Mouse (Mus musculus) heart, postnatal 0 days (tissue): Measurements from ENCODE around the gene Ins2. TPM values are rescaled to one million over a fixed set of nuclear protein-coding genes. Genes with fewer than 3 reads are reported as not detected.

Source experiments
- ATAC-seq: fragments of 200-750 bp; cut with Nextera tagmentation; 2 replicates; pipeline ENCODE4 v1.8.0; 2017; ENCODE audit warnings: low read depth, moderate number of reproducible peaks, moderate library complexity; ENCODE audit not compliant: insufficient read depth
- DNase-seq: peaks from one replicate; pipeline ENCODE4 v3.0.0-alpha.2; 2016; ENCODE audit warnings: low spot score
- H3K27ac ChIP-seq: fragments of 300-500 bp; sonication (generic); 2 replicates; pipeline ENCODE4 v1.5.1; 2014; ENCODE audit warnings: low read depth, mild to moderate bottlenecking
- H3K27me3 ChIP-seq: fragments of 300-500 bp; sonication (generic); 2 replicates; pipeline ENCODE4 v1.6.1; 2014; ENCODE audit warnings: low read length, mixed read lengths; ENCODE audit not compliant: control insufficient read depth, insufficient read depth
- H3K36me3 ChIP-seq: fragments of 300-500 bp; sonication (generic); replicated peaks from 2 replicates; pipeline ENCODE4 v1.6.1; 2014; ENCODE audit warnings: low read length, mixed read lengths; ENCODE audit not compliant: control insufficient read depth, insufficient read depth
- H3K4me1 ChIP-seq: fragments of 300-500 bp; sonication (generic); 2 replicates; pipeline ENCODE4 v1.6.1; 2014; ENCODE audit warnings: antibody characterized with exemption; ENCODE audit not compliant: control insufficient read depth, insufficient read depth
- H3K4me2 ChIP-seq: fragments of 300-500 bp; sonication (generic); 2 replicates; pipeline ENCODE4 v1.6.1; 2014; ENCODE audit warnings: low read depth, mild to moderate bottlenecking, low read length, moderate library complexity
- H3K4me3 ChIP-seq: fragments of 300-500 bp; sonication (generic); 2 replicates; pipeline ENCODE4 v1.5.1; 2014; ENCODE audit warnings: low read depth, low read length
- H3K9ac ChIP-seq: fragments of 300-500 bp; sonication (generic); replicated peaks from 2 replicates; pipeline ENCODE4 v1.6.1; 2014; ENCODE audit warnings: low read depth, low read length, mixed read lengths
- H3K9me3 ChIP-seq: fragments of 300-500 bp; sonication (generic); replicated peaks from 2 replicates; pipeline ENCODE4 v1.6.1; 2016; ENCODE audit warnings: low read length; ENCODE audit not compliant: control insufficient read depth
- CTCF ChIP-seq: IDR thresholded peaks from 2 replicates; pipeline ENCODE4 v1.5.1; 2016; ENCODE audit warnings: antibody characterized with exemption, control low read depth, low read depth
- EP300 ChIP-seq: IDR thresholded peaks from 2 replicates; pipeline ENCODE4 v1.6.1; 2016; ENCODE audit warnings: antibody characterized with exemption, low read depth
- WGBS: fragments of 180-500 bp; shearing (Covaris S2); extraction: QIAGEN DNeasy Blood & Tissue Kit; methylation state at CpG from one replicate; pipeline ENCODE4 v1.1.7; 2014; 5-methylcytosine and 5-hydroxymethylcytosine counted together
- polyA plus RNA-seq: library from polyadenylated mRNA; unstranded; fragments of >200 nt; fragmentation: Nextera tagmentation; extraction: Ambion mirVana; gene quantifications from 2 replicates; pipeline ENCODE4 v1.2.1, GENCODE M21; 2015
- total RNA-seq: library from RNA; depleted of rRNA; stranded (reverse); fragments of >200 nt; gene quantifications from 2 replicates; pipeline ENCODE4 v1.2.3, GENCODE M21; 2014; ENCODE audit warnings: low replicate concordance

Gene Ins2
- total and polyA plus RNA-seq, 2 experiments from 2014 or later: 0.85 TPM; not detected in 1

- no peaks in the 10 kb centered on the region for H3K9me3 ChIP-seq
- no peaks in the 10 kb centered on the region for H3K27me3 ChIP-seq
- DNase-seq: peak; percentile 7
- H3K9ac ChIP-seq: no peak overlapping the region
- H3K4me1 ChIP-seq: no peaks in the 10 kb centered on the region
- no peak for ATAC-seq
- no peaks in the 10 kb centered on the region for H3K36me3 ChIP-seq
- H3K4me2 ChIP-seq: no peak overlapping the region
- H3K27ac ChIP-seq: no peak overlapping the region
- TF ChIP-seq EP300: no peak
- peak; percentile 58 for TF ChIP-seq CTCF
- no peak overlapping the region for H3K4me3 ChIP-seq
- WGBS: 8% methylated on average over 2 of the region's 2 CpGs
Measured at GRCm38 (mm10) chr7:142720725-142721124, 22.5 kb downstream of the Ins2 start.

GRCm38 (mm10) chr7:142714783-142715498, 28.2 kb downstream of the Ins2 start:
- Histone ChIP-seq H3K9ac (no peak overlapping the region), H3K4me1 (no peaks in the 10 kb centered on the region), H3K4me3 (no peak overlapping the region), H3K27me3 (no peaks in the 10 kb centered on the region), H3K4me2 (peak overlapping the region; percentile 44), H3K36me3 (no peaks in the 10 kb centered on the region), H3K27ac (no peak overlapping the region), H3K9me3 (no peaks in the 10 kb centered on the region)
- 14% methylated on average over 8 of the region's 8 CpGs for WGBS
- ATAC-seq (no peak), DNase-seq (peak; percentile 13)
- TF ChIP-seq CTCF: peak; percentile 76
- TF ChIP-seq EP300: no peak

- H3K36me3 ChIP-seq: no peaks in the 10 kb centered on the region
- TF ChIP-seq EP300 (no peak), CTCF (no peak)
- no peak overlapping the region for H3K4me2 ChIP-seq
- H3K9ac ChIP-seq: no peak overlapping the region
- no peak overlapping the region for H3K4me3 ChIP-seq
- no peaks in the 10 kb centered on the region for H3K9me3 ChIP-seq
- WGBS: 73% methylated on average over 2 of the region's 2 CpGs
- DNase-seq: no peak
- no peak overlapping the region for H3K27ac ChIP-seq
- ATAC-seq: no peak
- H3K4me1 ChIP-seq: no peaks in the 10 kb centered on the region
- H3K27me3 ChIP-seq: no peaks in the 10 kb centered on the region
Measured at GRCm38 (mm10) chr7:142706873-142707272, 36.3 kb downstream of the Ins2 start.

GRCm38 (mm10) chr7:142699334-142699860, 43.8 kb downstream of the Ins2 start:
- no peaks in the 10 kb centered on the region for H3K36me3 ChIP-seq
- no peaks in the 10 kb centered on the region for H3K9me3 ChIP-seq
- H3K9ac ChIP-seq: no peak overlapping the region
- no peak for TF ChIP-seq EP300
- no peak for TF ChIP-seq CTCF
- H3K4me2 ChIP-seq: no peak overlapping the region
- H3K27me3 ChIP-seq: no peaks in the 10 kb centered on the region
- no peak overlapping the region for H3K4me3 ChIP-seq
- H3K4me1 ChIP-seq: no peaks in the 10 kb centered on the region
- ATAC-seq (peak; percentile 20; the same call in 1 of the 2 replicates), DNase-seq (peak; percentile 58)
- 50% methylated on average over 5 of the region's 5 CpGs for WGBS
- no peak overlapping the region for H3K27ac ChIP-seq

- no peak for TF ChIP-seq EP300
- TF ChIP-seq CTCF: no peak
- ATAC-seq: no peak
- no peaks in the 10 kb centered on the region for H3K9me3 ChIP-seq
- H3K27ac ChIP-seq: no peak overlapping the region
- H3K9ac ChIP-seq: no peak overlapping the region
- no peak overlapping the region for H3K4me3 ChIP-seq
- no peaks in the 10 kb centered on the region for H3K4me1 ChIP-seq
- no peaks in the 10 kb centered on the region for H3K36me3 ChIP-seq
- no peak for DNase-seq
- 73% methylated on average over 3 of the region's 3 CpGs for WGBS
- H3K4me2 ChIP-seq: no peak overlapping the region
- H3K27me3 ChIP-seq: no peaks in the 10 kb centered on the region
Measured at GRCm38 (mm10) chr7:142678611-142679010, 64.6 kb downstream of the Ins2 start.
